ENCODE assay signal across 8 mouse cellular contexts in the genomic region with DNA sequence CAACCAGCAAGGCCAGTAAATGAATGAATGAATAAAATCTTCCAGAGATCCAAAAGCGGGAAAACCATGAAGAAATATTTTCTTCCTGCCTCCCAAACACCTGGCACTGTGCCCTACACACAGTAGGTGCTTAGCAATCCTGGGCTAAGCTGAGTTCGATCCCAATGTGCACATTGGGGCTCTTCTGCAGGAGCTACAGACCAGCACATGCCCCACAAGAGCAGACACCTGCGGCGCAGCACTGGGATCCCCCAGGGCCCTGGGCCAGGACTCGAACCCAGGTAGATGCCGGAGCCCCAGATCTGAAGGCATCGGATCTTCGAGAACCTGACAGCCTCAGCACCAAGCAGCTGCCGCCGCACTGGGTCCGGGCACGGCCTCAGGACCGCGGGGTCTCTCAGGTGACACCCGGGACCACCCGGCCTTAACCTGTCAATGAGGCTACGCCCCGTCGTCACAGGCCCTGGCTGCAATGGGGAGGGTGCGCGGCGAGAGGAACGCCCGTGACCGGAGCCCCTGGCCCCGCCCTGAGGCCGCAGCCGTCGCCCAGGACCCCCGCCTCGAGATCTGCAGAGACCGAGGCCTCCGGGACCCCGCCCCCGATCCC. TPM values are rescaled to one million over a fixed set of nuclear protein-coding genes. Genes with fewer than 3 reads are reported as not detected.
DNase-seq lines count a peak whose midpoint lies in the region; ATAC-seq and TF ChIP-seq lines count a peak whose summit lies in the region.

No protein-coding gene starts in this region.

- H3K4me3 ChIP-seq in gastrocnemius, adult 2 months, result peak overlapping the region; percentile 98
- peak overlapping the region; percentile 93 for H3K4me3 ChIP-seq in thymus, adult 2 months (ENCODE audit: control insufficient read depth, insufficient read depth, low read length)
- H3K4me3 ChIP-seq in liver, embryonic 12.5 days, result peak overlapping the region; percentile 90

- 3% methylated on average over 35 of the region's 35 CpGs for WGBS in thymus, adult 2 months
- WGBS in liver, embryonic 12.5 days (ENCODE audit: insufficient replicate concordance), result 4% methylated on average over 34 of the region's 35 CpGs

- no peaks in the 10 kb centered on the region for H3K9me3 ChIP-seq in liver, embryonic 12.5 days (replicated peaks)

- DNase-seq in gastrocnemius, adult 2 months, result no peak
- no peak for DNase-seq in gastrocnemius, adult 8-10 months (ENCODE audit: low spot score in 2 of 2)
- no peak for DNase-seq in thymus, adult 2 months
- no peak for DNase-seq in thymus, postnatal 4 days
- no peak for DNase-seq in right cerebral cortex, postnatal 4 days
- no peak for DNase-seq in layer of hippocampus, adult 11-12 months (ENCODE audit: low spot score)
- no peak for DNase-seq in spleen, postnatal 36 days (ENCODE audit: low spot score in 2 of 2)

- no peaks in the 10 kb centered on the region for H3K27me3 ChIP-seq in thymus, adult 2 months (ENCODE audit: control insufficient read depth, insufficient read depth, low read length)
- H3K27me3 ChIP-seq in liver, embryonic 12.5 days (replicated peaks), result no peaks in the 10 kb centered on the region; the same call in 1 of the 2 replicates

- H3K27ac ChIP-seq in gastrocnemius, adult 2 months, result peak overlapping the region; percentile 92
- no peak overlapping the region for H3K27ac ChIP-seq in thymus, adult 2 months (ENCODE audit: control insufficient read depth, insufficient read depth, low read length)
- H3K27ac ChIP-seq in liver, embryonic 12.5 days, result peak overlapping the region; percentile 83

- peak overlapping the region; percentile 92 for H3K4me2 ChIP-seq in liver, embryonic 12.5 days

- peaks cover 11% of the 10 kb centered on the region for H3K4me1 ChIP-seq in thymus, adult 2 months (replicated peaks; ENCODE audit: control insufficient read depth, insufficient read depth, low read length)
- peaks cover 24% of the 10 kb centered on the region for H3K4me1 ChIP-seq in liver, embryonic 12.5 days

- peak overlapping the region; percentile 85 for H3K9ac ChIP-seq in liver, embryonic 12.5 days

- no peak for TF ChIP-seq CTCF in gastrocnemius, adult 2 months (IDR thresholded peaks at IDR 0.05)
- no peak for TF ChIP-seq CTCF in thymus, adult 2 months (IDR thresholded peaks at IDR 0.05; ENCODE audit: borderline replicate concordance, control insufficient read depth, extremely low read depth, insufficient read depth, low read length, poor library complexity)

- H3K36me3 ChIP-seq in thymus, adult 2 months (ENCODE audit: control insufficient read depth, insufficient read depth, low read length), result peaks cover 14% of the 10 kb centered on the region
- peaks cover 31% of the 10 kb centered on the region for H3K36me3 ChIP-seq in liver, embryonic 12.5 days

- intact Hi-C loops in gastrocnemius, adult 2 months (cut with DNase I), result loop anchor here (1.0 kb wide), 1 partner anchor 33 kb away; no protein-coding TSS in a partner anchor

- no peak for TF ChIP-seq POLR2A in thymus, adult 2 months (IDR thresholded peaks at IDR 0.05; ENCODE audit: control insufficient read depth, extremely low read depth, insufficient read depth, low read length, poor library complexity)

- ATAC-seq in liver, embryonic 12.5 days, result peak; percentile 75

RNA-seq across cellular contexts. Expression of gene Spryd3, which starts 0.4 kb away (rescaled TPM):
- total RNA-seq in gastrocnemius, adult 2 months (2021), result 1 to 10 TPM; 4.4 to 5.8 TPM
- total RNA-seq in gastrocnemius, adult 8-10 months (2022), result 1 to 10 TPM; 6.8 to 8.7 (median 7.3) TPM
- 40.8 and 43.1 TPM in 2 replicates for polyA plus RNA-seq in thymus, adult 2 months (2012; rRNA removed)
- polyA plus RNA-seq in liver, embryonic 12.5 days (2016; fragmentation: Nextera tagmentation; extraction: Ambion mirVana), result 14.9 and 15.0 TPM in 2 replicates

RNA-seq across cellular contexts. Expression of gene Igfbp6, which starts 8.5 kb away (rescaled TPM):
- total RNA-seq in gastrocnemius, adult 2 months (2021), result 10 to 100 TPM; 34.3 to 87.7 TPM
- 10 to 100 TPM; 14.2 to 49.0 (median 27.1) TPM for total RNA-seq in gastrocnemius, adult 8-10 months (2022)
- 17.8 and 30.2 TPM in 2 replicates for polyA plus RNA-seq in thymus, adult 2 months (2012; rRNA removed)
- polyA plus RNA-seq in liver, embryonic 12.5 days (2016; fragmentation: Nextera tagmentation; extraction: Ambion mirVana), result 0.72 and 1.1 TPM in 2 replicates

RNA-seq across cellular contexts. Expression of gene Soat2, which starts 14.7 kb away (rescaled TPM):
- total RNA-seq in gastrocnemius, adult 2 months (2021), result under 1 TPM in 1 of 2 experiments, not detected in 1; 0.14 TPM
- total RNA-seq in gastrocnemius, adult 8-10 months (2022), result under 1 TPM in 2 of 4 experiments, not detected in 2; 0.10 to 0.21 TPM
- polyA plus RNA-seq in thymus, adult 2 months (2012; rRNA removed), result 3.8 and 4.1 TPM in 2 replicates
- 28.3 and 29.8 TPM in 2 replicates for polyA plus RNA-seq in liver, embryonic 12.5 days (2016; fragmentation: Nextera tagmentation; extraction: Ambion mirVana)

RNA-seq across cellular contexts. Expression of gene Tns2, which starts 35.4 kb away (rescaled TPM):
- total RNA-seq in gastrocnemius, adult 2 months (2021), result 10 to 100 TPM; 39.1 to 44.1 TPM
- total RNA-seq in gastrocnemius, adult 8-10 months (2022), result 10 to 100 TPM; 17.3 to 37.7 (median 32.0) TPM
- polyA plus RNA-seq in thymus, adult 2 months (2012; rRNA removed), result 15.9 and 26.4 TPM in 2 replicates
- 6.4 and 9.2 TPM in 2 replicates for polyA plus RNA-seq in liver, embryonic 12.5 days (2016; fragmentation: Nextera tagmentation; extraction: Ambion mirVana)
